Mouse (Mus musculus) kidney, adult 8-10 months (tissue): Measurements from ENCODE around the gene Elmsan1.

Source experiments
- DNase-seq, 2 experiments: peaks; one replicate each; pipeline ENCODE4 v3.0.0; 2022

Gene Elmsan1

GRCm38 (mm10) chr12:84142281-84143050, 76.2 kb downstream of the Elmsan1 start:
- DNase-seq, result peak in 1 of 2 experiments; percentile 43

GRCm38 (mm10) chr12:84141271-84141670, 77.4 kb downstream of the Elmsan1 start:
- no peak for DNase-seq

- no peak for DNase-seq
Observed at GRCm38 (mm10) chr12:84140135-84140534, 78.5 kb downstream of the Elmsan1 start.

- DNase-seq, result no peak
Observed at GRCm38 (mm10) chr12:84137131-84137530, 81.5 kb downstream of the Elmsan1 start.

- DNase-seq, result peak in 1 of 2 experiments; percentile 57
Observed at GRCm38 (mm10) chr12:84132265-84132664, 86.4 kb downstream of the Elmsan1 start.

GRCm38 (mm10) chr12:84129931-84130330, 88.8 kb downstream of the Elmsan1 start:
- DNase-seq, result no peak

GRCm38 (mm10) chr12:84128576-84128975, 90.1 kb downstream of the Elmsan1 start:
- DNase-seq, result no peak

GRCm38 (mm10) chr12:84126899-84127298, 91.8 kb downstream of the Elmsan1 start:
- no peak for DNase-seq

GRCm38 (mm10) chr12:84125892-84126291, 92.8 kb downstream of the Elmsan1 start:
- no peak for DNase-seq

- no peak for DNase-seq
Observed at GRCm38 (mm10) chr12:84119584-84119983, 99.1 kb downstream of the Elmsan1 start.

GRCm38 (mm10) chr12:84114153-84114994, 104.3 kb downstream of the Elmsan1 start, which contains the start of gene Dnal1:
TSS of gene Dnal1 (plus strand) at chr12:84114366.
- DNase-seq, result peak; percentile 88

- DNase-seq, result no peak
Observed at GRCm38 (mm10) chr12:84113676-84114075, 105.0 kb downstream of the Elmsan1 start.

- no peak for DNase-seq
Observed at GRCm38 (mm10) chr12:84110814-84111213, 107.9 kb downstream of the Elmsan1 start.

- no peak for DNase-seq
Observed at GRCm38 (mm10) chr12:84109924-84110323, 108.8 kb downstream of the Elmsan1 start.

GRCm38 (mm10) chr12:84107692-84108091, 111.0 kb downstream of the Elmsan1 start:
- DNase-seq, result no peak

GRCm38 (mm10) chr12:84107012-84107411, 111.7 kb downstream of the Elmsan1 start:
- DNase-seq, result peak in 1 of 2 experiments; percentile 12

GRCm38 (mm10) chr12:84101493-84101845, 117.2 kb downstream of the Elmsan1 start:
- no peak for DNase-seq

GRCm38 (mm10) chr12:84100604-84101492, 117.8 kb downstream of the Elmsan1 start, which contains the start of gene Acot6:
TSS of gene Acot6 (plus strand) at chr12:84100654.
- peak; percentile 44 to 51 for DNase-seq

GRCm38 (mm10) chr12:84100071-84100470, 118.6 kb downstream of the Elmsan1 start:
- no peak for DNase-seq

GRCm38 (mm10) chr12:84099605-84100004, 119.1 kb downstream of the Elmsan1 start:
- DNase-seq, result no peak
